ENCODE assay signal across 8 mouse cellular contexts in the genomic region with DNA sequence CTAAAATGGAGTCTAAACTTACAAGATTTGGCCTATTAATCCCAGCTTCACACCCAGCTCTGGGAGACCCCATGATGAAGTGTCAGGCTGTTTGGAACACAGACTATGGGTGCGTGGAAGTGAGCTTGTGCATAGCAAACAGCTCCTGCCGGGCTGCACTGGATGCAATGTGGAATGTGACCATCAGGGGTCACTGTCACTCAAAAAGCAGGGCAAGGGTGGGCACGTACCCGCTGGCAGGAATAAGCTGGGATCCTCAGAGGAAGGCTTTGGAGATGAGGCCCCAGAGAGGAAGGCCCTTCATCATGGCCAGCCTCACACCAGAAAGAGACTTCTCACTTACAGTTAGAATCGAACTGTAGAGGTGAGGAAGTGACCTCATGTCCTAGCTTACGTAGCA. TPM values are rescaled to one million over a fixed set of nuclear protein-coding genes. Genes with fewer than 3 reads are reported as not detected.
A peak's percentile ranks its signal among the peaks of the same experiment; 100 is the strongest.
DNase-seq lines count a peak whose midpoint lies in the region; ATAC-seq lines count a peak whose summit lies in the region.

No protein-coding gene starts in this region.

- intact Hi-C loops in heart, postnatal 10 days (cut with DNase I): no loop called here

- 26% methylated on average over 6 of the region's 6 CpGs for WGBS in heart, embryonic 12.5 days
- 28% methylated on average over 6 of the region's 6 CpGs for WGBS in forebrain, embryonic 15.5 days
- WGBS in midbrain, embryonic 12.5 days: 20% methylated on average over 6 of the region's 6 CpGs

- no peaks in the 10 kb centered on the region; the same call in 1 of the 2 replicates for H3K9me3 ChIP-seq in heart, embryonic 12.5 days (replicated peaks)
- H3K9me3 ChIP-seq in forebrain, embryonic 15.5 days: no peaks in the 10 kb centered on the region
- H3K9me3 ChIP-seq in midbrain, embryonic 12.5 days: no peaks in the 10 kb centered on the region

- H3K27ac ChIP-seq in heart, embryonic 12.5 days (ENCODE audit: poor library complexity, severe bottlenecking): no peak overlapping the region
- no peak overlapping the region for H3K27ac ChIP-seq in forebrain, embryonic 15.5 days (replicated peaks)
- H3K27ac ChIP-seq in midbrain, embryonic 12.5 days (replicated peaks): no peak overlapping the region

- H3K4me3 ChIP-seq in heart, embryonic 12.5 days: no peak overlapping the region
- no peak overlapping the region for H3K4me3 ChIP-seq in forebrain, embryonic 15.5 days
- no peak overlapping the region for H3K4me3 ChIP-seq in midbrain, embryonic 12.5 days

- no peak overlapping the region for H3K4me2 ChIP-seq in heart, embryonic 12.5 days
- no peak overlapping the region for H3K4me2 ChIP-seq in forebrain, embryonic 15.5 days (replicated peaks)
- H3K4me2 ChIP-seq in midbrain, embryonic 12.5 days (replicated peaks): no peak overlapping the region

- H3K27me3 ChIP-seq in heart, embryonic 12.5 days (replicated peaks): peaks cover 7% of the 10 kb centered on the region
- H3K27me3 ChIP-seq in forebrain, embryonic 15.5 days: no peaks in the 10 kb centered on the region
- no peaks in the 10 kb centered on the region for H3K27me3 ChIP-seq in midbrain, embryonic 12.5 days

- H3K36me3 ChIP-seq in heart, embryonic 12.5 days: no peaks in the 10 kb centered on the region
- H3K36me3 ChIP-seq in forebrain, embryonic 15.5 days: no peaks in the 10 kb centered on the region
- H3K36me3 ChIP-seq in midbrain, embryonic 12.5 days: no peaks in the 10 kb centered on the region

- ATAC-seq in heart, embryonic 12.5 days (ENCODE audit: insufficient number of reproducible peaks, low FRiP score): no peak
- ATAC-seq in forebrain, embryonic 15.5 days (replicated peaks): peak; percentile 59; the same call in 1 of the 2 replicates
- ATAC-seq in midbrain, embryonic 12.5 days (ENCODE audit: low FRiP score, low read depth): peak; percentile 55

- no peak overlapping the region for H3K9ac ChIP-seq in heart, embryonic 12.5 days
- H3K9ac ChIP-seq in forebrain, embryonic 15.5 days (replicated peaks): no peak overlapping the region
- H3K9ac ChIP-seq in midbrain, embryonic 12.5 days (replicated peaks): no peak overlapping the region

- H3K4me1 ChIP-seq in heart, embryonic 12.5 days (replicated peaks): peaks cover 6% of the 10 kb centered on the region; the same call in 1 of the 2 replicates
- H3K4me1 ChIP-seq in forebrain, embryonic 15.5 days: no peaks in the 10 kb centered on the region
- H3K4me1 ChIP-seq in midbrain, embryonic 12.5 days: peaks cover 9% of the 10 kb centered on the region; the same call in 1 of the 2 replicates

- peak; percentile 41 to 70 for DNase-seq in heart, postnatal 10 days
- DNase-seq in CD4-positive, CD25-positive, alpha-beta regulatory T cell, adult 2 months (ENCODE audit: low read depth, low spot score): peak; percentile 65
- peak; percentile 59 for DNase-seq in c-Kit-positive CD71-negative TER-119-negative erythroid progenitor cells, embryonic 14.5 days (ENCODE audit: low read depth)
- DNase-seq in left cerebral cortex, adult 11 months (ENCODE audit: low spot score): peak; percentile 29
- DNase-seq in thymus, postnatal 0 days (ENCODE audit: low spot score): peak; percentile 41

RNA-seq across cellular contexts. Expression of gene Slc52a3, which starts 23.9 kb away (rescaled TPM):
- 1 to 10 TPM; 2.1 to 2.6 TPM for total RNA-seq in heart, postnatal 10 days (2021)
- polyA plus RNA-seq in heart, embryonic 12.5 days (2016; fragmentation: Nextera tagmentation; extraction: Ambion mirVana): 0.34 and 0.45 TPM in 2 replicates
- 0.84 and 1.3 TPM in 2 replicates for polyA plus RNA-seq in forebrain, embryonic 15.5 days (2015; fragmentation: Nextera tagmentation; extraction: Ambion mirVana)
- polyA plus RNA-seq in midbrain, embryonic 12.5 days (2016; fragmentation: Nextera tagmentation; extraction: Ambion mirVana): 0.94 and 1.2 TPM in 2 replicates
- polyA plus RNA-seq in thymus, postnatal 0 days (2015; fragmentation: Nextera tagmentation; extraction: Ambion mirVana): 1.5 and 1.6 TPM in 2 replicates

RNA-seq across cellular contexts. Expression of gene Fam110a, which starts 40.2 kb away (rescaled TPM):
- total RNA-seq in heart, postnatal 10 days (2021): 1 to 10 TPM; 5.7 to 7.3 TPM
- polyA plus RNA-seq in heart, embryonic 12.5 days (2016; fragmentation: Nextera tagmentation; extraction: Ambion mirVana): 10.3 and 10.9 TPM in 2 replicates
- polyA plus RNA-seq in forebrain, embryonic 15.5 days (2015; fragmentation: Nextera tagmentation; extraction: Ambion mirVana): 71.9 and 75.2 TPM in 2 replicates
- polyA plus RNA-seq in midbrain, embryonic 12.5 days (2016; fragmentation: Nextera tagmentation; extraction: Ambion mirVana): 114 and 120 TPM in 2 replicates
- polyA plus RNA-seq in thymus, postnatal 0 days (2015; fragmentation: Nextera tagmentation; extraction: Ambion mirVana): 30.3 and 31.0 TPM in 2 replicates
